Mouse (Mus musculus): Measurements from ENCODE around the gene Cd79a.

DNA sequence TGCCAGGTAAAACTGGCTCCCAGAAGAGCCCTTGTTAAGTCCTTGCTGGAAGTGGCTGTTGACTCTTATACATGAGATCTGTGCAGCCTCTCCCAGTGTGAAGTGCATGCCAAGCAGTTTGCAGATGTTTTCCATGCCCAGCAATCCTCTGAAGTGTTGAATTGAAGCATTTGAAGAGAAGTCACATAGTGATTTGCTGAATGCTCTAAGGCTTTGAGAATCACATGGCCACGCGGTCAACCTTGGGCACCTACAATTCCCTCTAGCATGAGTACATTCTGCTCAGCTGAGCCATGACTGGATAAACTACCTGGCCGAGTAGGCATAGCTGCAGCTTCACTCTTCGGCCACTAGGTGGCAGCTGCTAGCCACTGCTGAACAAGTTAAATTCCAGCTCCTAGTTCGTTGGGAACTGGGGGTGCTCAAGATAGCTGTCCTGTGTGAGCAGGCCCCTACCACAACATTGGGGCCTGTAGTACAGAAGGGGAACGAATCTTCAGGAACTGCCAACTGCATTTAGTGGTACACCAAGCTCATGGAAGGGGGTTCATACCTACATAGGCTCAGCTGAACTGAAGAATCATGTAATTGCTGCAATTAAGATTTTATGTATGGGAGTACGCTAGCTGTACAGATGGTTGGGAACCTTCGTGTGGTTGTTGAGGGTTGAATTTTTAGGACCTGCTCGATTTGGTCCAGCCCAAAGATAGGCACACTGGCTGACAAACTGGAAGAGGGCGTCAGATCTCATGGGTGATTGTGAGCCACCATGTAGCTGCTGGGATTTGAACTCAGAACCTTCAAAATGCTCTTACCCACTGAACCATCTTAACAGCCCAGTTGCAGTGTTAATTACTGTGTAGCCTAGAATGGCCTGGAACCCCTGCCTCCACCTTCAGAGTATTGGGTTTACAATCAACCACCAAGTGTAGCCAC, 6.6 kb upstream of the Cd79a start:
- TF ChIP-seq POLR2A (IDR thresholded peaks at IDR 0.05; ENCODE audit: control insufficient read depth, low read depth, low read length) (no peak), CTCF (IDR thresholded peaks at IDR 0.05; ENCODE audit: control insufficient read depth, insufficient read depth, insufficient replicate concordance, low read depth, low read length) (peak; percentile 95; the same call in 1 of the 2 replicates)
